Mouse (Mus musculus) neural tube, embryonic 11.5 days (tissue): ENCODE measurements around the gene Kcnq1. TPM values are rescaled to one million over a fixed set of nuclear protein-coding genes. Genes with fewer than 3 reads are reported as not detected.

Experiments
- ATAC-seq: fragments of 200-750 bp; cut with Nextera tagmentation; 2 replicates; pipeline ENCODE4 v1.8.0; 2017; ENCODE audit warnings: moderate number of reproducible peaks, mild to moderate bottlenecking, moderate TSS enrichment, moderate library complexity; ENCODE audit not compliant: insufficient read depth, low FRiP score, low TSS enrichment
- DNase-seq: peaks from one replicate; pipeline ENCODE4 v3.0.0-alpha.2; 2015; ENCODE audit warnings: low spot score
- H3K27ac ChIP-seq: fragments of 300-500 bp; sonication (generic); 2 replicates; pipeline ENCODE4 v1.5.1; 2014; ENCODE audit warnings: low read depth, mild to moderate bottlenecking, low read length
- H3K27me3 ChIP-seq: fragments of 300-500 bp; sonication (generic); 2 replicates; pipeline ENCODE4 v1.6.1; 2014; ENCODE audit warnings: mild to moderate bottlenecking, low read length, mixed read lengths; ENCODE audit not compliant: control insufficient read depth, insufficient read depth
- H3K36me3 ChIP-seq: fragments of 300-500 bp; sonication (generic); 2 replicates; pipeline ENCODE4 v1.6.1; 2014; ENCODE audit warnings: mild to moderate bottlenecking, low read length, moderate library complexity, mixed read lengths; ENCODE audit not compliant: control insufficient read depth, insufficient read depth
- H3K4me1 ChIP-seq: fragments of 300-500 bp; sonication (generic); 2 replicates; pipeline ENCODE4 v1.6.1; 2014; ENCODE audit warnings: low read length, mixed read lengths; ENCODE audit not compliant: control insufficient read depth, insufficient read depth
- H3K4me2 ChIP-seq: fragments of 300-500 bp; sonication (generic); 2 replicates; pipeline ENCODE4 v1.6.1; 2014; ENCODE audit warnings: low read depth, mild to moderate bottlenecking, moderate library complexity
- H3K4me3 ChIP-seq: fragments of 300-500 bp; sonication (generic); 2 replicates; pipeline ENCODE4 v1.5.1; 2014; ENCODE audit warnings: low read depth, low read length
- H3K9ac ChIP-seq: fragments of 300-500 bp; sonication (generic); 2 replicates; pipeline ENCODE4 v1.6.1; 2014; ENCODE audit warnings: mild to moderate bottlenecking, low read length
- H3K9me3 ChIP-seq: fragments of 300-500 bp; sonication (generic); 2 replicates; pipeline ENCODE4 v1.6.1; 2016; ENCODE audit warnings: low read length; ENCODE audit not compliant: control insufficient read depth
- WGBS: fragments of 180-500 bp; shearing (Covaris S2); extraction: QIAGEN DNeasy Blood & Tissue Kit; methylation state at CpG from one replicate; pipeline ENCODE4 v1.1.7; 2014; 5-methylcytosine and 5-hydroxymethylcytosine counted together
- polyA plus RNA-seq: library from polyadenylated mRNA; unstranded; fragments of >200 nt; fragmentation: Nextera tagmentation; extraction: Ambion mirVana; gene quantifications from 2 replicates; pipeline ENCODE4 v1.2.1, GENCODE M21; 2014

The Kcnq1 gene
- polyA plus RNA-seq, 1 experiment from 2014 or later = 1.7 TPM

DNA sequence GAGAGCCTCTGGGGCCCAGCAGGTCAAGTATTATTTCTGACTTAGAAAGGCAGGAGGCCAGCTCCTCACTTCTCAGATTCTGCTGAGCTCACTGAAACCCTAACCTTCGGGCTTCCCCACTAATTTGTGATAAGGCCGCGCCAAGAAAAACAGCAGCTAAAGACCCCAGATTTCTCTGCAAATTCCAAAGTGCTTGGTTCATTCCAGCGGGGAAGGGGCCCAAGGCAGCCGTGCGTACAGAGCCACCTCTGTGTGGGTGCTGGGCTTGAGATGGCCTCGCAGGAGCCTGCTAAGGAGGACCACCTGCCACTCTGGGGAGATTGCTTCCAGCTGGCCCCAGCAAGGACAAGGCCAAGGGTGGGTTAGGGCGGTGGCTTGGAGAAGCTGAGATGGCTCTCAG is 214.2 kb downstream of the Kcnq1 start:
- H3K4me3 ChIP-seq = no peak overlapping the region
- H3K9ac ChIP-seq = no peak overlapping the region
- DNase-seq (no peak), ATAC-seq (no peak)
- no peak overlapping the region for H3K27ac ChIP-seq
- H3K9me3 ChIP-seq = no peaks in the 10 kb centered on the region
- no peak overlapping the region for H3K4me2 ChIP-seq
- no peaks in the 10 kb centered on the region for H3K27me3 ChIP-seq
- H3K4me1 ChIP-seq = peaks cover 3% of the 10 kb centered on the region; the same call in 1 of the 2 replicates
- H3K36me3 ChIP-seq = no peaks in the 10 kb centered on the region
- 83% methylated on average over 8 of the region's 8 CpGs for WGBS

DNA sequence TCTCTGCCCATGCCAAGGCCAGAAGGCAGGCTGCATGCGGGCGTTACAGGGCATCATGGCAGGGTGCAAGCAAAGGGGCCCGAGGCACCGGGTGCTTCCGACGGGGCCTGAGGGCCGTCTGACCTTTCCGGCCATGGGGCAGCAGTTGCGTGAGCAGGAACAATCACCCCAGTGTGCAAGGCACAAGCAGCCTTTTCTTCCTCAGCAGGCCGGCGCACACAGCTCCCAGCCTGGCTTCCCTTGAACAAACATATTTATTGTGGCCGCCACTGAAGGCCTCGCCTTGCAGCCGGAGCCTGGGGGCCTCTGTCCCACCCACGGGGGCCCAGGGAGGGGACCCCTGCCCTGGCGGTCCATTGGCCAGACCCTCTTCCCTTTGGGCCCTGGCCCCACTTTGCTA is 218.9 kb downstream of the Kcnq1 start:
- H3K27ac ChIP-seq = no peak overlapping the region

DNA sequence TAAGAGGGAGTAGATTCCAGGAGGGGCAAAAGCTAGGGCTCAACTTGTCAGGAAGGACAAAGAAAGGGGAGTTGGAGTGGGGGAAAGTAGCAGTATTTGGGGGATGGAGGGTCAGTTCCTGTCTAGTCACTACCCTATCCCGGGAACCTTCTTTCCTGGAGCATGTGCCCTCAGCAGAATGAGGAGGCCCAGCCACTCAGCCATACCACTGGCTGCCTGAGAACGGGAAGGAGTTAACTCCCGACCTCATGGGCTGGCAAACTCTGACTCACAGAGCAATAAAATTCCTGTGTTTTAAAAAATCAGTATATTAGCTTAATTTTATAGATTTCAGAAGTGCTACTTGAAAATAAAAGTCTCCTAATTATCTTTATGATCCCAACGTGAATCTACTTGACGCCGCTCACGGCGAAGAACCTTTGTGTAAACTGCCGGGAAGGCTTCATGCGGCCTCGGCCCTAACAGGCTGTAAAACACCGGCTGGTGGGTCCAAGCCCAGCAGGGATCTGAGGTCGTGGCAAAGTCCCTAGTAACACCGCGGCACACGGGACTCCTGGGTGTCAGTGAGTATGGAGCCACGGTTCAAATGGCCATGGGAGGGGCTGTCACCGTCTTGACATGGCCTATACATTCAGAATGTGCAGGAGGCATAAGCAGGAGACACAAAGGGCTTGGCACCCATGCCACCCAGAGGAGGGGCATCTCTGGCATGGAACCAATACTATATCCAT is 222.2 kb downstream of the Kcnq1 start:
- Histone ChIP-seq H3K9me3 (no peaks in the 10 kb centered on the region), H3K27ac (no peak overlapping the region), H3K27me3 (no peaks in the 10 kb centered on the region), H3K4me3 (no peak overlapping the region), H3K9ac (no peak overlapping the region), H3K4me2 (no peak overlapping the region), H3K36me3 (no peaks in the 10 kb centered on the region), H3K4me1 (peaks cover 10% of the 10 kb centered on the region; the same call in 1 of the 2 replicates)
- ATAC-seq (no peak), DNase-seq (no peak)
- WGBS = 51% methylated on average over 18 of the region's 18 CpGs

More for the DNA sequence above, 218.9 kb downstream of the Kcnq1 start:
- Histone ChIP-seq H3K4me3 (no peak overlapping the region), H3K4me2 (no peak overlapping the region), H3K9ac (no peak overlapping the region), H3K36me3 (no peaks in the 10 kb centered on the region), H3K4me1 (peaks cover 4% of the 10 kb centered on the region; the same call in 1 of the 2 replicates), H3K27me3 (no peaks in the 10 kb centered on the region), H3K9me3 (no peaks in the 10 kb centered on the region)
- 36% methylated on average over 16 of the region's 16 CpGs for WGBS
- DNase-seq (no peak), ATAC-seq (no peak)

DNA sequence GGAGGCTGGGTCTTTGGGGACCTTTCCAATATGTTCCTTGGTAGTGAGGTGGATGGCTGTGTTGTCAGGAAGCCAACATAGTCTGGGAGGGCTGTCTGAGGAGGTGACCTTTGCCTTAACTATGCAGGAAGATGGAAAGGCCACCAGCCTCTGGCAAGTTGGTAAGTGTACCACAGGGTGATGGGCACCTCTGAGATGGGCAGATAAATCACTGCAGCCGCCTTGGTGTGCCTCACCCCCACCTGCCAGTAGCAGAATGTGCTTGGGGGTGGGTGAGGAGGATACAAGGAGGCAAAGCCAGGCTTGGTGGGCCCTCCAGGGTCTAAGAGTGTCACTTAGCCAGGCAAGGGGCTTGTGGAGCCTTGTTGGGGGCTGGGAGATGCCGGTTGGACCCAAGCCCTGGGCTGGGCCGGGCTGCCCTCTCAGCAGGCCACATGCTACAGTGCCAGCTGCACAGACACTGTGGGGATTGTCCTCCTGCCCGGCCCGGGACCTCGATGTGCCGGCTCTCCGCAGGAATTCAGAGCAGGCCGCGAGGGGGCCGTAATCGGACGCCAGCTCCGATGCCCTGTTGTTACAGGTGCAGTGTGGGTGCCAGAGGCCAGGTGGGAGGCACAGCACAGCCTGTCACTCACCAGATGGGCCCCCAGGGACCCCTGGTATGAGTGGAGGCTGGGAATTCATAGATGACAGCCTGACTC is 223.1 kb downstream of the Kcnq1 start:
- Histone ChIP-seq H3K9me3 (no peaks in the 10 kb centered on the region), H3K9ac (no peak overlapping the region; the same call in 1 of the 2 replicates), H3K36me3 (no peaks in the 10 kb centered on the region), H3K4me3 (no peak overlapping the region), H3K27me3 (no peaks in the 10 kb centered on the region), H3K4me2 (no peak overlapping the region), H3K4me1 (peaks cover 16% of the 10 kb centered on the region; the same call in 1 of the 2 replicates), H3K27ac (no peak overlapping the region)
- ATAC-seq = no peak
- no peak for DNase-seq
- WGBS = 76% methylated on average over 14 of the region's 14 CpGs

DNA sequence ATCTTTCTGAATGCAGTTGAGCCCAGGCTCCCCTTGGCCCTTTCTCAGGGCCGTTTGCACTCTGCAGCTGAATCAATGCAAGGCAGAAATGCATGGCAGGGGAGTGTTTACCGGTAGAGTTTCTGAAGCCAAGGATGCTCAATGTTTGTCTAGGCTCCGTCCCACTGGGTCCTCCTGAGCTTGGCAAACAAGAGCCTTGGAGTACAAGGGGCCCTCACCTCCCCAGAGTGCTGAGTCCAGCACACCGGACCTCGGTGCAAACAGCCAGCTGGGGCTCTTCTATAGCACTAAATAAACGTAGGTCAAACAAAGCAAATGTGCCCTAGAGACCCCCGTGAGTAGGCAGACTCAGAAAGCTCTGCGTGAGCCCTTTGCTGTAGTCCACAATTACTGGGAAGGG is 226.9 kb downstream of the Kcnq1 start:
- Histone ChIP-seq H3K27ac (no peak overlapping the region), H3K27me3 (no peaks in the 10 kb centered on the region), H3K36me3 (no peaks in the 10 kb centered on the region), H3K4me1 (0 out of 2 replicates have a peak, but pooled peaks cover 12% of the 10 kb centered on the region), H3K4me3 (no peak overlapping the region), H3K9me3 (no peaks in the 10 kb centered on the region), H3K9ac (no peak overlapping the region), H3K4me2 (no peak overlapping the region)
- ATAC-seq (no peak), DNase-seq (no peak)
- 35% methylated on average over 8 of the region's 8 CpGs for WGBS

DNA sequence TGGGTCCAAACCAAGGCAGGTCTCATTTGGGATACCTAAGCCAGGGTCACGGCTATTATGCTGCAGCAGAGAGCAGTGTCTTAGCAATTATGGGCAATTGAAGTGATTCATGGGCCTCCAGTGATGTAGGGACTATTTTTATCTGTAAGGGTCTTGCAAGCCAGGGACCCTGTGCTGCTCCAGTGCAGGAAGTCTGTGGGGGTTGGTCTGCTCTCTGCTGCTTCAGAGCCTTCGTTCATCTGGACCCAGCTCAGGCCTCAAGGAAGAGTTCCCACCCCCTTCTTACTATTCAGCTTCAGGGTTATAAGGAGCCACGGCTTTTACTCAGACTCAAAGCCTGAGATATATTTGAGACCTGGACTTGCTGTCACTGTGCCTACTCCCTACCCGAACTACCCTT is 227.4 kb downstream of the Kcnq1 start:
- Histone ChIP-seq H3K9ac (no peak overlapping the region), H3K4me2 (no peak overlapping the region), H3K27ac (0 out of 2 replicates have a peak overlapping the region, but pooled peaks have one; percentile 39), H3K4me3 (no peak overlapping the region), H3K9me3 (no peaks in the 10 kb centered on the region), H3K27me3 (no peaks in the 10 kb centered on the region), H3K36me3 (no peaks in the 10 kb centered on the region), H3K4me1 (0 out of 2 replicates have a peak, but pooled peaks cover 12% of the 10 kb centered on the region)
- WGBS = 44% methylated on average over 4 of the region's 4 CpGs
- no peak for ATAC-seq
- DNase-seq = no peak

DNA sequence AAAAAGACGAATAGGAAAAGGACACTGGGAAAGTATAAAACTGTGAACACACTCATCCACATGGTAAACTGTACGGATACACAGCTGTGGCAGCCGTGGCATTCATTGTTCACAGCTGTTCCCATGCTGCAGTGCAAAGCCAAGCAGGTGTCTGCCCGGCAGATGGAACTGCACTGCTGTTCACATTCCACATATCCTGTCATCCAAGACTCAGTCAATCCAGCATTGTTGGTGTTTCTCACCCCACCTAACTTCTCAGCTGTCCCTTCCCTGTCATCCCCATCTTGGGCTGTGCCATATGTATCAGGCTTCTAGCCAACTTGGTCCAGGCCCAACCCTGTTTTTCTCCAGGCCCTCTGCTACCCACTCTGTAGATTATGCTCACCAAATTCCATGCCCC is 232.5 kb downstream of the Kcnq1 start:
- no peaks in the 10 kb centered on the region for H3K27me3 ChIP-seq
- ATAC-seq (no peak), DNase-seq (no peak)
- no peak overlapping the region for H3K9ac ChIP-seq
- no peaks in the 10 kb centered on the region for H3K9me3 ChIP-seq
- H3K4me2 ChIP-seq = no peak overlapping the region
- 76% methylated on average over 4 of the region's 4 CpGs for WGBS
- H3K4me3 ChIP-seq = no peak overlapping the region
- no peaks in the 10 kb centered on the region for H3K36me3 ChIP-seq
- H3K4me1 ChIP-seq = peaks cover 7% of the 10 kb centered on the region
- no peak overlapping the region for H3K27ac ChIP-seq

DNA sequence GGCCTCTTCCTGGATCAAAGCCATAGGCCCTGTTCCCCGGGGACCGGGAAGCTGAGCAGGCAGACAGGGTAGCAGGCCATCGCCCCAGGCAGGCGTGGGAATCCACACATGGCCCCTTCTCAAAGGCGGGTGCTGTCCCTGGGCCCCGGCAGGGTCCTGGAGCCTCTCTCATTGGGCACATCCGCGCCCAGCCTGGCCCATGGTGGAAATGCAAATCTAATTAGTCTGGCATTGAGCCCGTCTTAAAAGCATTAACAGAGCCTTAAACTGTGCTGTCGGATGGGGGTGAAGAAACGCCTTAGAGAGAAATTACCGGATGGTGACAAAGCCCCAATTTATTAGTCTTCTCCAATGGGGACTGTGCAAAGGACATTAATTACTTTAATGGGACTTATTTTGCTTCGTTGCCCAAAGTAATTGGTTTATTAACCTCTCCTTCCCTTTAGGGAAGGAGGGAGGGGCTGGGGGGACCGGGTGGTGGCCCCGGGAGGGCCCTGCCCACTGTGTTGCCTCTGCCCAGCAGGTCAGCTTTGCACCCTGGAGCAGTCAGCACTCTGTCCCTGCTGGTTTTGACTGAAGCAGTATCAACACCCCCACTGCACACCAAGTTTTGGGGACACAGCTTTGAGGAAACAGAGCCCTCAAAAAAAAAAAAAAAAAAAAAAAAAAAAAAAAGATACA is 234.6 kb downstream of the Kcnq1 start:
- WGBS = 39% methylated on average over 15 of the region's 15 CpGs
- H3K27me3 ChIP-seq = no peaks in the 10 kb centered on the region
- H3K9me3 ChIP-seq = no peaks in the 10 kb centered on the region
- H3K4me1 ChIP-seq = peaks cover 4% of the 10 kb centered on the region
- no peak overlapping the region for H3K27ac ChIP-seq
- peak; percentile 82 for ATAC-seq
- no peaks in the 10 kb centered on the region for H3K36me3 ChIP-seq
- H3K4me3 ChIP-seq = no peak overlapping the region
- H3K4me2 ChIP-seq = no peak overlapping the region
- DNase-seq = peak; percentile 43
- H3K9ac ChIP-seq = no peak overlapping the region
